Mouse (Mus musculus) CH12.LX (cell line): ENCODE data around the gene Myzap.
A peak's percentile ranks its signal among the peaks of the same experiment; 100 is the strongest.

Experiments used
- CTCF ChIP-seq, 2 experiments: IDR thresholded peaks in 1 of 2; conservative IDR thresholded peaks in 1 of 2; 2 replicates each; pipeline ENCODE4 v1.5.1; 2011 to 2012; ENCODE audit warnings: low read depth in 2 of 2, low read length in 2 of 2, improper control_type of control experiment in 1 of 2, inconsistent platforms in 1 of 2, mild to moderate bottlenecking in 1 of 2, moderate library complexity in 1 of 2
- EP300 ChIP-seq: IDR thresholded peaks from 2 replicates; pipeline ENCODE4 v1.6.1; 2011; ENCODE audit warnings: low read length, improper control_type of control experiment
- ETS1 ChIP-seq: conservative IDR thresholded peaks from 2 replicates; pipeline ENCODE4 v1.6.1; 2012; ENCODE audit warnings: low read depth, mild to moderate bottlenecking, inconsistent platforms, low read length, improper control_type of control experiment, moderate library complexity
- MAZ ChIP-seq: IDR thresholded peaks from 2 replicates; pipeline ENCODE4 v1.6.1; 2012; ENCODE audit warnings: low read depth, mild to moderate bottlenecking, inconsistent platforms, low read length, improper control_type of control experiment, moderate library complexity
- NELFE ChIP-seq: IDR thresholded peaks from 2 replicates; pipeline ENCODE4 v1.6.1; 2011; ENCODE audit warnings: low read depth, low read length, improper control_type of control experiment
- POLR2A ChIP-seq: IDR thresholded peaks from 2 replicates; pipeline ENCODE4 v1.6.1; 2011; ENCODE audit warnings: low read depth, mild to moderate bottlenecking, improper control_type of control experiment, low read length
- POLR2AphosphoS2 ChIP-seq: IDR thresholded peaks from 2 replicates; pipeline ENCODE4 v1.6.1; 2011; ENCODE audit warnings: low read depth, low read length, improper control_type of control experiment
- SMC3 ChIP-seq: IDR thresholded peaks from 2 replicates; pipeline ENCODE4 v1.6.1; 2011; ENCODE audit warnings: low read depth, low read length, improper control_type of control experiment
- USF1 ChIP-seq: IDR thresholded peaks from 2 replicates; pipeline ENCODE4 v1.6.1; 2014; ENCODE audit warnings: low read depth, mild to moderate bottlenecking, inconsistent platforms, low read length, improper control_type of control experiment
- ZC3H11A ChIP-seq: IDR thresholded peaks from 2 replicates; pipeline ENCODE4 v1.6.1; 2012; ENCODE audit warnings: low read depth, mild to moderate bottlenecking, inconsistent platforms, low read length, improper control_type of control experiment
- ZMIZ1 ChIP-seq: IDR thresholded peaks from 2 replicates; pipeline ENCODE4 v1.6.1; 2012; ENCODE audit warnings: low read depth, mild to moderate bottlenecking, inconsistent platforms, low read length, improper control_type of control experiment
- ZNF384 ChIP-seq: IDR thresholded peaks from 2 replicates; pipeline ENCODE4 v1.6.1; 2012; ENCODE audit warnings: low read depth, low read length, improper control_type of control experiment, inconsistent platforms

GRCm38 (mm10) chr9:71554001-71554400, 38.2 kb downstream of the Myzap start:
- TF ChIP-seq POLR2A (no peak), EP300 (no peak), ETS1 (no peak), CTCF (conservative IDR thresholded peaks at IDR 0.05 in 1 of 2, IDR thresholded peaks at IDR 0.05 in 1 of 2; ENCODE audit: low read depth in 2 of 2, low read length in 2 of 2) (peak in 1 of 2 experiments; percentile 22; a peak in 2 of 4 replicates), NELFE (no peak), ZMIZ1 (no peak), POLR2AphosphoS2 (no peak), ZC3H11A (no peak), ZNF384 (no peak), USF1 (no peak), SMC3 (no peak), MAZ (no peak)
